Mouse (Mus musculus): ENCODE data around the gene Arhgef6.
A peak's percentile ranks its signal among the peaks of the same experiment; 100 is the strongest.

Arhgef6 gene

DNA sequence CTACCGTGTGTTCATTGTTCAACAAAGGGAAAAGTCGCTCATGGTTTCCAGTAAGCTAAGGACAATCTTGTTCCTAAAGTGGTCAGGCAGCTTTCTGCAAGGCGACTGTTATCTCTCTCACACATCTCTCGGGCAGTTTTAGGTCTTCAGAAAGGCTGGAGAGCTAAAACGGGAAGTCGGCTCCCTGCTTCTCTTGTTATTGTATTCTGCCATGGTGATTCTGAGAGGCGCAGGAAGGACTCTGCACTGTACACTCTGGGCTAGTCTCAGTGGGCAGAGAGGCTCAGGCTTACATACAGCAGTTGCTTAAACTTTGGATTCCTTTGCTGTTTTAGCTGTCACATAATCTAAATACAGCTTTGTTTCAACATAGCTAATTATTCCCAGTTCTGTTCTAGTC is 39.6 kb downstream of the Arhgef6 start:
- no peak for DNase-seq

- no peak for DNase-seq
These were observed 50.1 kb downstream of the Arhgef6 start for GRCm38 (mm10) chrX:57288458-57288857.

GRCm38 (mm10) chrX:57286281-57286680 is 52.2 kb downstream of the Arhgef6 start:
- DNase-seq, result no peak

DNA sequence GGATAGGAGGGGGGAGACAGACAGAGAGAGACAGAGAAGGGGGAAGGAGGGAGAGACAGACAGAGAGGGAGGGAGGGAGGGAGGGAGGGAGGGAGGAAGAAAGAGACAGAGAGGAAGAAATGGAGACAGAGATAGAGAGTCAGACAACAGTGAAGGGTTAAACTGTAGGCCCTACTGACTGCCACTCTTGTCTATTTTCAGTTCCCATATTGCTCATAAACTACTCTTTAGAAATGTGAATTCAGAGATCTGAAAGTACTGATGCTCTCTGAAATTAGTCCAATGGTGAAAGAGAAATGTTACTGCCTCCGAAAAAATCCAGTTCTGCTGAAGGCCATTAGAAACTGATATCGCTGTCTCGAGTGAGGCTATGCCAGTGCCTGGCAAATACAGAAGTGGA is 56.3 kb downstream of the Arhgef6 start:
- DNase-seq, result no peak

DNA sequence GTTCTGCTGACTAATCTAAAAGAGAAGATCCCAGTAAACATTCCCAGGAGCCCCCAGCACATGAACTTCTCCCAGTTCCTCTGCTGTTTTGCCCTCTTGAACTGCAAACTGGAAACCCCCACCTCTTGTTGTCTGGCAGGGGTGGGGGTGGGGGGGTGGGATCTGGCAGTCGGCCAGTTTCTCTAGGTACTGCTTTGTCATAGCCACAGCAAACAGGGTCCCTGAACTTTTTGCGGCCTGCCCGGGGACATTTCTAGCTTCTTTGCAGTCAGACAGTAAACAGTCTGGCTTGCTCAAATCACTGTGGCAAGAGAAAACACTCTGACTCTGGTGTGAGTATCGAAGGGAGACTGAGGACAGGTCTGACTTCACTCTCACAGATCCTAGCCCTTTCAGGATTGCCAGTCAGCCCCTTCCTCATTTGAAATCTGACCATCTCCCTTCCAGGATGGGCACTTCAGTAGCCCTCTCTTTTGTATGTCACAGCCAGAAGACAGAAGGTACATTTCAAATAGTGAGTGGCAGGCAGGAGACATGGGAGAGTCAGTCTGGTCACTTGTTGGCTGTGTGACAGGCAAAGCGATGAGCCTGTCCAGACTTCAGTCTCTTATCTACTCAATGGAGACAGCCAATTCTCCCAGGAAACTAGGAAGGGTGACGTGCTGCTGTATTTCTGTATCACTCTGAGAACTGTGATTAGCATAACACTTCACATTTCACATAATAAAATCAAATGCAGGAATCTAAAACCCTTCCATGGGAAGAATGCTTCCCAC is 60.8 kb downstream of the Arhgef6 start:
- DNase-seq, result no peak

DNA sequence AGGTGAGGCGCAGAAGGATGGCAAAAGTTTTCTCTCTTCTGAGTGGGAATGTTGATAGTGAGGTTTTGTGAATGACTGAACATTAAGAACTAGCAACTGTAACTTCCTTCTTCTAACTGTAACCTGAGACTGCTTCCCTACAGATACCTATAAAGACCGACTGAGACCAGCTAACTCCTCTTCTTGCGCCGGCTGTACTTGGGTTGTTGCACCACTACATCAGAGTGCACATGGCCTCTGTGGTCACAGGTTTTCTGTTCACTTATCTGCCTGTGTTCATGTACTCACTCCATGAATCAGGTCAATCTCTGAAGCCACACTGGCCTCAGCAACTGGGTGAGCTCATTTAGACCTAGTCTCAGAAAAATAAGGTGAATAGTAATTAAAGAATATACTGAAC is 75.0 kb downstream of the Arhgef6 start:
- DNase-seq, result no peak

GRCm38 (mm10) chrX:57260744-57261143 is 77.8 kb downstream of the Arhgef6 start:
- no peak for DNase-seq

GRCm38 (mm10) chrX:57253329-57254055 is 85.0 kb downstream of the Arhgef6 start:
- DNase-seq, result no peak

DNA sequence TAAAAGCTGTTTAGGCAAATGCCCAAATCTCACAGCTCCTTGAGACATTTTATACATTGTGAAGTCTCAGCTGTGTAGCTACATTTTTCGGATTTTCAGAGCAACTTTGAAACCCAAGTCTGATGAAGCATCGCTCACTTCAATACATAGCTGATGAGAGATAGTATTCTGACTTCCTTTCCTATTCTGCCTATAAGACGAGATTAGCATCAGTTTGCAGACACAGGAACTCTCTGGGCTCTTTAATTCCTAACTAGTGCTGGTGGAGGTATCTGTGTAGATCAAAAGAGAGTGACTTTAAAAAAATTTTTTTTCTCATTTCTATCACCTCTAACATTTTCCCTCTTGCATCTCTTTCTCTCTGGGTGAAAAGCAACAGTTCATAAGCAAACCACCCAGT is 100.0 kb downstream of the Arhgef6 start:
- DNase-seq, result no peak

GRCm38 (mm10) chrX:57235982-57236381 is 102.5 kb downstream of the Arhgef6 start:
- DNase-seq, result no peak

GRCm38 (mm10) chrX:57233596-57233995 is 104.9 kb downstream of the Arhgef6 start:
- DNase-seq, result no peak

- no peak for DNase-seq
These were observed 110.4 kb downstream of the Arhgef6 start for GRCm38 (mm10) chrX:57228178-57228577.

DNA sequence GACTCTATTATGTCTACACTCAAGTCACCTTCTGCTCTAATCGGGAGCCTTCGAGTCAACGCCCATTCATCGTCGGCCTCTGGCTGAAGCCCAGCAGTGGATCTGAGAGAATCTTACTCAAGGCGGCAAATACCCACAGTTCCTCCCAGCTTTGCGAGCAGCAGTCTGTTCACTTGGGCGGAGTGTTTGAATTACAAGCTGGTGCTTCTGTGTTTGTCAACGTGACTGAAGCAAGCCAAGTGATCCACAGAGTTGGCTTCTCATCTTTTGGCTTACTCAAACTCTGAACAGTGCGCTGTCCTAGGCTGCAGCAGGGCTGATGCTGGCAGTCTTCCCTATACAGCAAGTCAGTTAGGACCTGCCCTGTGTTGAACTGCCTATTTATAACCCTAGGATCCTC is 115.2 kb downstream of the Arhgef6 start:
- peak; percentile 4 to 12 for DNase-seq

DNA sequence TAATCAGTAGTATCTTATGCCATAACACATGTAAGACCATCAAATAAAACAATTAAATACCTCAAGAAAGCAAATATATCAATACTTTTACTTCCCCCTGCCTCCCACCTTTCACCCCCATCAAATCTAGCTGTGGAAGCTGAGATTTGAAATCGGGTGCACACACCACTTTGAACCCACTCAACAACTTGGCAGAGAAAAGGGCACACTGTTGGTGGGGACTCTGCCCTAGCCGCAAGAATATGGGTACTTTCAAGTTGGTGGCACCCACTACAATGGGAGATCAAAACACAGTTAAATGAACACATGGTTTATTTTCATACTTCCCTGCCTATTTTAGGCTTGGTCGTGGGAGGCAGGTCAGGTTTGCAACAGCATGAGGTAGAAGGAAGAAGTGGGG is 116.6 kb downstream of the Arhgef6 start:
- no peak for DNase-seq

- DNase-seq, result no peak
These were observed 119.0 kb downstream of the Arhgef6 start for GRCm38 (mm10) chrX:57219563-57219962.

DNA sequence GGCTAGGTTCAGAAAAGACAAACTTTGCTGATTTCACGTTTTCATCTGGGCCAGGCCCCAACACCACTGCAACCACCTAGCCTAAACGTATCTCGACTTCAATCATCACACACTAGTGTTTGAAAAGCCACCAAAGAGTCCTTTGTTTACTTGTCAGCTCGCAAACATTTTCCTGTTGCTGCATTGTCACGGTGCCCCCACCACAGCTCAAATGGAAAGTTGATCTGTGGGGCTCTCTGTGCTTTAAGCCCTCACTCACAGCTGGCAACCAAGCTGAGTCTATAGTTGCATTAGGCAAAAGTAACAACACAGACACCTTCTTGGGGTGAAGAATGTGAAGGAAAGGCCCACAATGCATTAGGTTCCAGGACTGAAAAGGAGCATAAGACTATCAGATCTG is 122.3 kb downstream of the Arhgef6 start:
- DNase-seq, result no peak

- DNase-seq, result no peak
These were observed 123.0 kb downstream of the Arhgef6 start for GRCm38 (mm10) chrX:57215495-57215894.

GRCm38 (mm10) chrX:57212862-57213261 is 125.7 kb downstream of the Arhgef6 start:
- no peak for DNase-seq

DNA sequence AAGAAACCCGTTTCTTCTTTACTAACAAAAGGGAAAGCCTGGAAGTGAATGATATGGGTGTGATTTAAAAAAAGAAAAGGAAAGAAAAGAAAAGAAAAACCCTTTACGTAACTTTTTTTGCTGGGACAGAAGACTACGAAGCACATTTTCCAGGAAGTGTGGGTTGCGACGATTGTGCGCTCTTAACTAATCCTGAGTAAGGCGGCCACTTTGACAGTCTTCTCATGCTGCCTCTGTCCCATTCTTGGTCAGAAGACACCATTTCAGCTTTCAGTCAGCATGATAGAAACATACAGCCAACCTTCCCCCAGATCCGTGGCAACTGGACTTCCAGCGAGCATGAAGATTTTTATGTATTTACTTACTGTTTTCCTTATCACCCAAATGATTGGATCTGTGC is 126.7 kb downstream of the Arhgef6 start, which contains the start of gene Cd40lg:
Gene Cd40lg, plus strand, starts transcription at position 268 of the 400 bp plus-strand sequence.
- DNase-seq, result no peak

GRCm38 (mm10) chrX:57210591-57210990 is 127.9 kb downstream of the Arhgef6 start:
- DNase-seq, result no peak

- DNase-seq, result no peak
These were observed 138.1 kb downstream of the Arhgef6 start for GRCm38 (mm10) chrX:57200397-57200796.

DNA sequence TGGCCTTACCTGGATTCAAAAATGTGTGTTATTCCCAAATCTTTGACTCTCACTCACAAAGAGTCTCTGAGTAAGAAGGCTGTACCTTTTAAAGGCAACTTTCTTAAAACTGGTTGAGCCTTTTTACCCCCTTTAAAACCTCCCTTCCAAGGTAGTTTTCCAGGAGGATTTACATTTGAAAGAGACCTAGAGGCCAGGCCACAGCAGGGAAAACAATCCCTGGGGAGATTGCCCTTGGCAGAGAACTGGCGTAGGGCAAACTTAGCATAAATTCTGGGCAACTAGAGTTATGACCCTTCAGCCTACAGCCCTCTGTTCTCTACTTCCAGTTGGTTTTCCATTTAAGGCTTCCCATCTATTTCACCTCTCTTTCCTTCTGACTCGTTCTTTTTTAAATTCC is 140.5 kb downstream of the Arhgef6 start:
- DNase-seq, result no peak

- no peak for DNase-seq
These were observed 142.2 kb downstream of the Arhgef6 start for GRCm38 (mm10) chrX:57196319-57196718.

DNA sequence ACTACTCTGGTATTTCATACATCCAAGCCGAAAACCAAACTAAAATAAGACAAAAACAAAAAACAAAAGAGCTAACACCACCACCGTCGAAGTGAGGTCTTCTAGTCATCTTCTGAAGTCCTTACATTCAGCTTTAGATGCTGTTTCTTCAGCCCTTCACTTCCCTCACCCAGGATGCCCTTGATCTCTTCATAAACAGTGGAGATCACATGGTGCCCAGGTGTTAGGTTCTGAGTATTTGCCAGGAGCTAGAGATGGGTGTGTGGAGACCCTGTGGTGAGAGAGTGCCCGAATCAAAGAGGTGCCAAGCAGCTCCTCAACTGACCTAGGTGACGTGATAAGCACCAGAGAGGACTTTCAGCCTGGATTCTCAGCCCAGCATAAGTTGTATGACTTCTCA is 149.2 kb downstream of the Arhgef6 start:
- no peak for DNase-seq

All from cerebellum, postnatal 25 days (tissue).